Mouse (Mus musculus) CD4-positive, CD25-positive, alpha-beta regulatory T cell, adult 2 months (primary cell): ENCODE data around the gene Slc15a5.

Source experiments
- DNase-seq: peaks from one replicate; pipeline ENCODE4 v3.0.0-alpha.2; 2012; ENCODE audit warnings: low read depth, low spot score

The Slc15a5 gene

DNA sequence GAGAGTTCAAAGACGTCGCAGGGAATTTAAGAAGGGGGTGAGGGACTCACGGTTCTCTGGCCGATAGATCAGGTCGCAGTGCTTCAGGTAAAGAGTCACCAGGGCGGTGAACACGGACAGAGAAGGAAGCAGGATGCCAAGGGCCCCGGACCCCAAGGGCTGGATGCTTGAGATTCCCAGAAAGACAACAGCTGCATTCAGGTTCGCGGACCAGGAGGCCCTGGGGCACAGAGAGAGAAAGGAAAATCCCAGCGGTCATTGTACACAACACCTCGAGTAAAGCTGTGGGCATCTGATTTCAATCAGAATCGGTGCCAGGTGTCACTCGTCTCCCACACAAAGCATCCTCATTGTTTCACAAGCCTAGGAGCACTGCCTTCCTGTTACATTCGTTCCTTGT, 24.1 kb downstream of the Slc15a5 start:
- no peak for DNase-seq

DNA sequence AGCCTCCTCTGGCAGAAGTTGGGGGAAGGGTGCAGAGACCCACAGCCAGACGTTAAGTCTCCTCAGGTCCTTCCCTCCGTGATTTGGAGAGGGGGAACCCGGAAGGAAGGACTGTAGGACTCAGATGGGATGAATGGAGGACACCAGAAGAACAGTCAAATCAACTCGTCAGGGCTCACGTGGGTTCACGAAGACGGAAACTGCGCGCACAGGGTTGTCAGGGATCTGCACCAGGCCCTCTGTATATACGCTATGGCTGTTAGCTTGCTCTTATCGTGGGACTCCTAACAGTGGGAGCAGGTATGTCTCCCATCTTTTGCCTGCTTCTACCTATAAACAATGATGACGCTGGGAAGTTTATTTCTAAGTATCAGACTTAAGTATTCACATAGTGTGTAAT, 24.8 kb downstream of the Slc15a5 start:
- DNase-seq = no peak

DNA sequence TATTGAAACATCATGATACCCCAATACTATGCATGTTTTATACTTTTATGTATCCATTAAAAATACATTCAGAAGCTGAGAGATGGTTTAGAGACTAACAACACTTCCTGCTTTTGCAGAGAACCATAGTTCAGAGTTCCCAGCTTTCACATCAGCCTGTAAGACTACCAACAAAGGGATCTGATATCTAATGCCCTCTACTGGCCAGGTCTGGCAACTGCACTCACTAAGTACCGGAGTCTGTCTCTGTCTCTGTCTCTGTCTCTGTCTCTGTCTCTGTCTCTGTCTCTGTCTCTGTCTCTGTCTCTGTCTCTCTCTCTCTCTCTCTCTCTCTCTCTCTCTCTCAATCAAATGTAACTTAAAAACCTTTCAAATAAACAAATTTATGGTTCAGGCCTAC, 25.6 kb downstream of the Slc15a5 start:
- peak; percentile 7 for DNase-seq

DNA sequence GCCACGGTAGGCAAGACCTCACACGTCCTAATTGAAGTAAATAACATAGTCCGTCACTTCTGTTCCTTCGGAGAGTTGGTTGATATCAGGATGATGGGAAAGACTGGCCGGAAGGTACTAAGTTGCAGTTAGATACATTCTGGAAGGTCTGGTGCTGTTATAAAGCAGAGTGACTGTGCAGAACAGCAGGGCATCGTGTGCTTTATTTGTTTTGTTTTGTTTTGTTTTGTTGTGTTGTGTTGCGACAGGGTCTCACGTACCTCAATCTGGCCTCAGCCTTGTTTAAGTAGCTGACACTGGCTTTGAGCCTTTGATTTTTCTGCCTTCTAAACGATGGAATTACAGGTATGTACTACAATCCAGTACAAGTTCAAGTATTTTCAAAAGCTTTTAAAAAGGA, 26.0 kb downstream of the Slc15a5 start:
- DNase-seq = no peak

DNA sequence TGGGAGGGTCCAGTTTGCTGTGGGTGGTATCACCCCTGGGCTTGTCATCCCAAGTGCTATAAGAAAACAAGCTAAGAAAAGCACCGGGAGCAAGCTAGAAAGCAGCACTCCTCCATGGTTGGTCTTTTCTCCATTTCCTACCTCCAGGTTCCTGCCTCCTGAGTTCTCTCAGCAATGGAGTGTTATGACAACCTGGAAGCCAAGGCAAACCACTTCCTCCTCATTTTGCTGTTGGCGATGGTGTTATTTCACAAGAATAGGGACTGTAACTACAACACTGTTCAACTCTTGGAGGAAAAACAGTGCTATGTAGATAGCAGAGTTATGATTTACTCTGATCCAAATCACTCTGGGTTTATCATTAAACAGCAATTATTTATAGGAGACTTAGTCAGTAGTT, 34.4 kb downstream of the Slc15a5 start:
- DNase-seq = no peak

DNA sequence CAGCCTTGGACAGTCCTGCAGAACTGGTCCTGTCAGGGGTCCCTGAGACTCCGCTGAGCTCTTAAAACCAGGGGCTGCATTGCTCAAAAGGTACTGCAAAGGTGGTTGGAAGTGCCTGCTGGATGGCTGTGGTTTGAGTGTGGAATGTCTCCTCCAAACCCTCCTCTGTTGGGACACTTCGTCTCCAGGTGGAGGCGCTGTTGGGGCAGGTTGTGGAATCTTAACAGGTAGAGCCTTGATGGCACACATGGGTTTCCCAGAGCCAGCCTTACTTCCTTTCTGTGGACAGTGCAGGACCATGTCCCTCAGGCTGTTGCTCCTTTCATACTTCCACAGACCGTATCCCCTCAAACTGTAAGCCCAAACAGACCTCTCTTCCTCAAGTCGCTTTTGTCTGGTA, 36.8 kb downstream of the Slc15a5 start:
- no peak for DNase-seq

DNA sequence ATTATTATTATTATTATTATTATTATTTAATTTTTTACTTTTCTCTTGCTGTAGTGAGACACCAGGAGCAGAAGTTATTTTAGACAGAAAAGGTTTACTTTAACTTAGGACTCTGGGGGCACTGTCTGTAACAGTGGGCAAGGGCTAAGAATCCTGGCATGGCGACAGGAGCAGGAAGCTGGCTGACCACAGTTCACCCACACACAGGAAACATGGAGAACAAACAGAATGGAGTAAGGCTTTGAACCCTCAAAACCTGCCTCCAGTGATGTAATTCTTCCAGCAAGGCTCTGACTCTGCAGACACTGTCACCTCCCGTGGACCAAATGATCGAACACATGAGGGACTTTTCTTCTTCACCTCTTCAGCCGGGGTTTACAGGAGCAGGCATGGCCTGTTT, 37.9 kb downstream of the Slc15a5 start:
- no peak for DNase-seq

DNA sequence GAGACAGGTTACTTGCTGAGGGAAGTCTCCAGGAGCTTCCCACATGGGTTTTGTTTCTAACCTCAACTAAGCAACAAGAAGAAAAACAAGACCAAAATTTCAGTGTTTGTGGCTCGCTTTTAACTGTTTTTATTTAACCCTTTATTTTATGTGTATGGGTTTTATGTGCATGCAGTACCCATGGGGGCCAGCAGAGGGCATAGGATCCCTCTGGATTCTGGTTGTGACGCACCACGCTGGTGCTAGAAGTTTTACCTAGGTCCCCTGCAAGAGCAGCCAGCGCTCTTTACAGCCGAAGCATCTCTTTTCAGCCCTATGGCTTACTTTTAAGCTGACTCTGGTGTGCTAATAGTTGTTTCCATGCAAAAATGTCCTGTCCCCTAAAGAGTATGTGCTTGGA, 42.1 kb downstream of the Slc15a5 start:
- no peak for DNase-seq

DNA sequence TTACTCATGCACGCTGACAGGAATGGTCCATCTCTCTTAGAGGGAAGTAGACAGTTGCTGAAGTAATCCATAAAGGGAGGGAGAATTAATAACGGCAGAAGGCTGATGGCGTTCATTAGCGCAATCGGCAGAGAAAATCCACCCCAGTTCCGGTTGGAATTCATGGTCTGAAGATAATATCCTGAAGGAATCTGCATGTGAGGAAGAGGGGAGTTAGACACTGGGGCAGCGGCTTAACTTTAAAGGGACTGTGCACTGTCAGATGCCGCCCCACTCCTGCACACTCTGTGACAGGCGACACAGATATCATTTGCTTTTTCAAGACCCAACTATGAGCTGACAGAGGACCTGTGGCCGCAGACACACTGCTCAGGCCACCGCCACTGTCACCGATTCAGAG, 42.8 kb downstream of the Slc15a5 start:
- no peak for DNase-seq

DNA sequence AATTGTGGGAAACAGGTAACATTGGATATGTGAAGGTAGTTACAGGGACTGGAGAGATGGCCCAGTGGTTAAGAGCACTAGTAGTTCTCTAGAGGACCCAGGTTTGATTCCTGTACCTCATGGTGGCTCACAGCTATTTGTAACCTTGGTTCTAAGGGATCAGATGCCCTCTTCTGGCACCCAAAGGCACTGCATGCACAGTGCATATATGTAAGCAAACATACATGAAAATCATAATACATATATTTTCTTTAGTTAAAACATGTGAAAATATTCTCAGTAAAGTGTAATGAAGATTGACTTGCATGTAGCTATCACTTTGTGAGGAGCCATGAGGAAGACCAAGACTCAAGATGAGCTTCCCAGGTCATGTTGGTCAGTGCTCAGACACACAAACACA, 62.8 kb downstream of the Slc15a5 start:
- no peak for DNase-seq

DNA sequence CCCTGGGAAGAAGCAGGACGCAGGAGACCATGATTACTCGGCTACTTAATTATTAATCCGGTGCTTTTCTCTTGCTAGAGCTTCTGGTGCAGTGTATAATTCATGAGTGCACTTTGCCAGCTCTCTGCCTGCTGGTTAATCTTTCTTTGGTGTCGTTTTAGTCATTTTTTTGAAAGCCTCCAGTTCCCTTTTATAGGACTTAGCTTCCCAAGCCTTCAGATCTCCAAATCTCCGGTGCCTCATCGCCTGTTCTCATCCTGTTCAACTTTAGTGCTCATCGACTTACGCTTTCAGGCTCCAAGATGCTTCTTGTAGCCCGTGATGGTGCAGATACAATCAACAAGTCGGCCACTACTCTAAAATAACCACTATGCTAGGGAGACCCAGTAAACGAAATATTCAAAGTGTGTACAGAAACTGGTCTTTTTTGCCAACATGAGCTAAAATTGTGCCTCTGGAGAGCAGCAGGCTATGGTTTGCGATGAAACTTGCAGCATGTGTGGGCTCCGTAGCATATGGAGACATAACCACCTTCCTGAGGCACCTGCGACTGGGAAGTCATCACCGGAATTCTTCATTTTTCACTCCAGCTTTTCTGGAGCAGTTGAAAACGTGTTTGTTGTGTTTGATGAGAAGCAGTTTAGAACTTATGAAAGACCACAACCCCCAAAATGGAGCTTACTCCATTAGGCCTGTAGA, 64.6 kb downstream of the Slc15a5 start:
- no peak for DNase-seq

DNA sequence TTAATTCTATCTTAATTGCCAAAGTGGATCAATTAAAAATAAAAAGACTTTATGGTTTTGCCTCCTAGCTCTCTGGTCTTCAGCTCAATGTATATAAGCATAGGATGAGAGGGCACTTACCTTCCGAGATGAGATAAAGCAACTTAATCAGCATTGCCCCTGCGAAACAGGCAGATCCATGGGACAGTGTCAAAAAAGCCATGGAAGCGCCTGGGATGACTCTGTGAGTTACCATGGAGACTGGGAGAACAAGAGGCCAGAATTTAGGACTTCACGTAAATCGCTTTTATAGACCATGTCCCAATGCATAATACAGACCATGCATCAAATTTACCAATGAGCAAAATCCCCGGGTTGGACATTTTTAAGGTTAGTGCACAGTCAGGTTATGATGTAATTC, 67.8 kb downstream of the Slc15a5 start:
- DNase-seq = no peak

DNA sequence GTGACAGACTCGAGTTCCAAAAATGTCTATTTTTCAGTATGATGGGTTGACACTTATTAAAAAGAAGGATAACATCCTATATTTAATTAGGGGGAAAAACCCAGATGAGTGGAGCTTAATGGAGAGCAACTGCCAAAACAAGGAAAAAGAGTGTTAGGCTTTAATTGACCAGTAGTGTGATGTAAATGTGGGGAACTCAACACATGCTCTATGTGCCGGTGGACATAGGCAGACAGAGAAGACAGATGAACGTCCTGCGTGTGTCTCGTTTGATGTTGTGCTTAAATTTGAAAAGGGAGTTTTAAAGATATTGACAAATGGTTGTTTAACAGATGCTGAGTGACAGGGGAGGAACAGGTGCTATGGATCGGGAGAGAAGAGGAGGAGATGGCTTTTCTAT, 72.0 kb downstream of the Slc15a5 start:
- DNase-seq = no peak

DNA sequence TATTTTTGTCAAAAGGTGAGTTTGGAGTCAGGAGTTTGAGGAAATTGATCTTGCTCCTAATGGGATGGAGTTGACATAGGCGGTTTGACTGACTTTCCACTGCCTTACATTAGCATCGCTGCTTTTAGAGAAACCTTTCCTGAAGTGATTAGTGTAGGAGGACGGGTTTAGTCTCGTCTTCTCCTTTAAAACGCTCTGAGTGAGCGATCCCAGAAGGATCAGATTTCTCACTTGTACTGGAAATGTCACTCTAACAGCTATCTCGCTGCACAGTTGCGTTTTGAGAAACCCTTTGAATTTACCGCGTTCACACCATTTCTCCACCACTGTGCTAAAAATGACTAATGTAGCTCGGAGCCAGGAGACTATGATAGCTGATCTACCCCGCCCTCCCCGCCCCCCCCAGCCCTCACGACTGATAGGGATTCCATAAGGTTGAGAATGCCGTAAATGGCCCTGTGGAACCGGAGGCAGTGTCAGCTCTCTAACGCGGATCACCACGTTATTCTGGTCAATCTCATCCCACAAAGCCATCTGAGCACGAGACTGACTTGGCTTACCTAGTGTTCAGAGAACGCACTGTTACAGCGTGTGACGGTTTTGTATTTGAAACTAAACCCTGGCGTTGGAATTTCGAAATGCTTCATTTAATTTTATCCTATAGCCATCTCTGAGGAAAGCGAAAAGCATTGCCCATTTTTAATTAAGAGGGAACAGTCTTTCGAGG, 73.0 kb downstream of the Slc15a5 start:
- no peak for DNase-seq

DNA sequence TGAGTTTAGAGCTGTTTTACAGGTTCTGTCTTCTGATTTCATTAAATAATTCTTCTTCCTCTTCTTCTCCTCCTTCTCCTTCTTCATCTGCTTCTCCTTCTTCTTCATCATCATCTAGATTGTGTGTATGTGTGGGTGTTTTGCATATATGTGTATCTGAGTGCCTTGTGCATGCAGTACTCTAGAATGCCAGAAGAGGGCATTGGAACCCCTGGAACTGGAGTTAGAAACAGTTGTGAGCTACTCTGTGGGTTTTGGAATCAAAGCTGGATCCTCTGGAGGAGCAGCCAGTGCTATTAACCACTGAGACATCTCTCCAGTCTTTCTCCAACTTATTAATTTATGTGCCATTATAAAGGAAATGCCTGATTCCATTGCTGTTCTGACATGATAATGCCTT, 89.9 kb downstream of the Slc15a5 start:
- no peak for DNase-seq

DNA sequence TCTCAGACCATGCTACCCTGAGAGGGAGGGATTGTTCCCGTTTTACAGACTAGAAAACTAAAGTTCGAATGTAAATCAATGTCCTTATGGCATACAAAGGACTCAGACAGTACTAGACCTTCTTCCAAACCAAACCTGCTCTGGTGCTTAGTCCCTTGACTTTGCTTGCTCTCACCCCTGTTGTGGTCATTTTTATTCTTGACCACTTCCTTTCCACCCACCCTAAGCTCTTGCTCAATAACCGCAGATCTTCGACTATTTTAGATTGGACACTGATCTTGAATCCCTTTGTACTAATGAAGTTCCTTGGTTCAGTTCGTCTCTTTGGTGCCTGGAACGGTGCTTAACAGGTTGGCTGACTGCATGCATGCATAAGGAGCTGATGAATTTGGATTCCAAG, 94.5 kb downstream of the Slc15a5 start:
- no peak for DNase-seq

DNA sequence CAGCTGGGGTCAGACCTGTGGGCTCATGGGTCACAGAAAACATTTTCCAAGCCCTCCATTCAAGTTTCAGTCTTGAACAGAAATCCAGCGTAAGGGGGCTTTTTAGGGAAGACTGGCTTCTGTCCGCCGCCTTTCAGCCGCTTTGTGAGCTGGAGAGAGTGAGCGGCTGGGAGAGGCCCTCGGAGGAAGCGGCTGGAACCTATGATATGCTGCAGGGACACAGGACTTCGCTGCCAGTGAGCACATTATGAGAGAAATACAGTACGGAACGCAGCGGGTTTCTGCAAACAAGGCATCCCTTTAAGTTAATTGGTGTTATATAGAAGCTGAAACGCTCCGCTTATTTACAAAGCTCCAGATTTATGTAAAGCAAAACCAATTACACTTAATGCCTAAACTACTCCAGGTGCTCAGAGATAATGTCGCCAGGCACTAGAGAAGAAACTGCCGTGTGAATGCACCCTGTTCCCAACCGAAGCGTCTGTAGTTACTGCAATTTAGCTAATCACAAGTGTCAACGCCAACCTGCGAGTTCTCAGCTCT, 97.5 kb downstream of the Slc15a5 start:
- DNase-seq = no peak

DNA sequence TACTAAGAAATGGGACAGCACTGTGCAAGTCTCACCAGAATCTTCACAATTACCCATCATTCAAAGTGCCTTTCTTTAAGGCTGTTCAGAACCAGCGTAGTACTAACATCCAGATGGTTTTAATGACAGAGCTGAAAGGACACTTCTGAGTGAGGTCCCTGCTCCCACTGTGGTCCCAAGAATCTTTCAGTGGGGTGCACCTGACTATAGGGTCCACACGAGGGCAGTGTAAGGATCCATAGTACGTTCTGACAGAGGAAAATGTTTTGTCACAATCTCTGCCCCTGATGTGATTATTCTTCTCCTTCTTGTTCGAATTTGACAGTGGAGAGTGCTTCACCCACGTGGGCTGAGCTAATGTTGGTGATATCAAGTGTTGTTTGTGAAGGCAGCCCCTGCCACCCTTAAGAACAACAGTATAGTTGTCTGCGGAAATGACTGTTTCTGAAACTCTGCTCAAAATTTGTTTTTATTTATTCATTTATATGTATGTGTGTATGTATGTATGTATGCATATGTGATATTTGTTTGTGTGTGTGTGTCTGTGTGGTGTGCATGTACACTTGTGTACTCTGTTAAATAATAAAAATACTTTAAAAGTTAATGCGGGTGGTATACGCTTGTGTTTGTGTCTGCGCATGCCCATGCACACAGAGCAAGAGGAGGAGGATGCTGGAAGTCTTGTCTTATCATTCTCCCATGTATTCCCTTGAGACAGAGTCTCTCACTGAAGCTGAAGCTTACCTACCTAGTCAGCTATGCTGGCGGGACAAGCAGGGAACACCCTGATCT, 98.6 kb downstream of the Slc15a5 start:
- no peak for DNase-seq

DNA sequence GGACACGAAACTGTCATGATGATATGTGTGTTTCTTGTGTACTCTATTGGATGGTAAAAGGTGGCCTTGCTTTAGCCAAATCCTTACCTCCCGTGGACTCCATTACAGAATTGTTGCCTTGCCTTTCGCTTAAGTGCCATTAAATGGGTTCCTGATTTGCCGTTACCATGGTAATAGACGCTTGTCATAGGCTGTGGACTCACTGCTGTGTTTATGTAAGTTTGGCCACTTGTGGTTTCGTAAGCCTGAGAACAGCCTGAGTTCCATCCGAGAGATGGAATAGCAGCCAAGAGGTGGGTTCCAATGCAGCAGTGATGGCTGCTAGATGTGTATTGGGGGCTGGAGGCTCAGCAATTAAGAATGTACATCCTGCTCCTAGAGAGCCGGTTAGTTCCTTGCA, 99.3 kb downstream of the Slc15a5 start:
- no peak for DNase-seq

DNA sequence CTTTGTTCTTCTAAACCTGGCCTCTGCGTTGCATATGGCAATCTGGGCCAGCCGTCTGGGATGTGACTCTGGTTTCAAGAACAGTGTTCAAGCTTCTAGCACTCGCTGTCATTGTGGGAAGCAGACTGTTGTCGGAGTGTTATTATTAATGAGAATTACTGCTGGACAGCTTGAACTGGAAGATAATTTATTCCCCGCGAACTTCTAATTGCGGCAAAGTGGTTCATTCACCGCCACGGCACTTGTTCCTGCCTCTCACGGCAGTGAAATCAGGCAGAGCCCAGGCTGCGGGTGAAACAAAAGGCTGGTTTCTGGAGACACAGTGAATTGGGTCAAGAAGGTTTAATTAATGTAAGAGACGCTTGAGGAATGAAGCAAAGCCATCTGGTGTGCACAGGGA, 99.9 kb downstream of the Slc15a5 start:
- no peak for DNase-seq

DNA sequence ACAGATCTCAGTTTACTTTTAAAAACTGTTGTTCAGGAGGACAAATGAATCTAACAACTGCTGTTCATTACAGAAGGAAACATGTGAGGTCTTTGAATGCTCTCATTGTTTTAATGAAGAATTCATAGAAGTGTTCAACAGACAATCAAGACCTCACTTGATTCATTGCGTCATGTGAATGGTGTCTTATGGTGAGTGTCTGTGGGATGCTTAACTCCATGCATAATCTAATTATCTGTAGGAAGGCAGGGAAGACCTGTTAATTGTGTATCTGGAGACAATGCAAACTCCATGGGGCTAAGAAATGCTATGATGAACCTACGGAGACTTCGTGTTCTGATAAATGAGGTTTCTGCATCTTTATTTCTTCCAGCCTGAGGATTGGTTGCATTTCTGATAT, 103.7 kb downstream of the Slc15a5 start:
- no peak for DNase-seq

DNA sequence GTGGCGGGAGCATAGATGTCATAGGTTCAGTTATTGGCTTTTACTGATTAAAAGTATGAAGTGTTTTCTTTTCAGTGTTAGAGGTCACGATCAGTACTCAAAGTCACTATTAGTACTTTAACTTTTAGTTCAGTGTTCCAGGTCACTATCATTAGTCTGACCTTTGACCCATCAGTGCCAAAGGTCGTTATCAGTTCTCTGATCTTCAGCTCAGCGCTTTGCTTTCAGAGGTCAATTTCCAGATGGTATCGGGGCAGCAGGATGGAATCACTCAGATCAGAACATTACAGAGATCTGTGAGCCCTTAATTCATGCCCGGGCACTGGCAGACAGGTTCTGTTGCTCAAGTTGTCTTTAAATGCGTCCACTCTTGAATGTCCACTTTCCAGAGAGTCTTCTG, 116.0 kb downstream of the Slc15a5 start:
- DNase-seq = no peak

DNA sequence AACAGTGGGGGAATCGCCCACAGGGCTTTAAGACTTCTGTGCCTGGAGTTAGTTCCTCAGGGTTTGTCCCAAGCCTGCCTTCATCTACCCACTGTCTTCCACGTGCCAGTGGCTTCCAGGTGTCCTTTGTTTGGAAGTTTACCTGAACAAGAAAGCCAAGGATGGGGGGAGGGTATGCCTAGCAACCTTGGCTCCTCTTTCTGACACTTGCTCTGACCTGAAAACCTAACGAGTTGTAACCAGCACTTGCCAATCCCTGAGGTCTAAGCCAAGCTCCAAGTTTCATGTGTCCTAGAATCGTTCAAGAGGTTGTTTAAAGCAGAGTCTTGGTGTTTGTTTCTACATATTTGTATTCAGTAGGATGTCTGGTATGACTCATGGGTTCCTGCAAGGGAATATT, 116.9 kb downstream of the Slc15a5 start:
- DNase-seq = no peak
